Mouse (Mus musculus) cerebellum, postnatal 25 days (tissue): Measurements from ENCODE around the gene Hagh.

Experiments used
- DNase-seq, 2 experiments: peaks; one replicate each; pipeline ENCODE4 v3.0.0; 2021; ENCODE audit warnings: mixed read lengths in 2 of 2

Gene Hagh

GRCm38 (mm10) chr17:24839842-24840241 lies at the start of gene Hagh:
Hagh (plus strand) TSS chr17:24840143.
- DNase-seq = no peak

- no peak for DNase-seq
Observed at GRCm38 (mm10) chr17:24792190-24792589, 47.8 kb upstream of the Hagh start.

- DNase-seq = no peak
Observed at GRCm38 (mm10) chr17:24794791-24795190, 45.2 kb upstream of the Hagh start.

- no peak for DNase-seq
Observed at GRCm38 (mm10) chr17:24796969-24797368, 43.0 kb upstream of the Hagh start.

GRCm38 (mm10) chr17:24798229-24798628 lies 41.7 kb upstream of the Hagh start:
- DNase-seq = no peak

GRCm38 (mm10) chr17:24799476-24799875 lies 40.5 kb upstream of the Hagh start:
- no peak for DNase-seq

GRCm38 (mm10) chr17:24800524-24800923 lies 39.4 kb upstream of the Hagh start:
- DNase-seq = no peak

- DNase-seq = peak; percentile 22 to 63
Observed at GRCm38 (mm10) chr17:24803952-24804951, 35.7 kb upstream of the Hagh start, which contains the start of gene Meiob. Meiob (plus strand) TSS chr17:24804289.

GRCm38 (mm10) chr17:24811211-24811610 lies 28.7 kb upstream of the Hagh start:
- DNase-seq = no peak

GRCm38 (mm10) chr17:24812215-24812614 lies 27.7 kb upstream of the Hagh start:
- no peak for DNase-seq

GRCm38 (mm10) chr17:24815256-24815655 lies 24.7 kb upstream of the Hagh start:
- no peak for DNase-seq

- no peak for DNase-seq
Observed at GRCm38 (mm10) chr17:24817503-24817902, 22.4 kb upstream of the Hagh start.

- no peak for DNase-seq
Observed at GRCm38 (mm10) chr17:24818172-24818571, 21.8 kb upstream of the Hagh start.

GRCm38 (mm10) chr17:24819469-24819868 lies 20.5 kb upstream of the Hagh start:
- DNase-seq = no peak

- DNase-seq = no peak
Observed at GRCm38 (mm10) chr17:24821351-24822280, 18.3 kb upstream of the Hagh start.

- DNase-seq = no peak
Observed at GRCm38 (mm10) chr17:24840341-24840740, 398 bp downstream of the Hagh start.

GRCm38 (mm10) chr17:24841133-24841532 lies 1.2 kb downstream of the Hagh start:
- DNase-seq = peak; percentile 62 to 78

GRCm38 (mm10) chr17:24842631-24843030 lies 2.7 kb downstream of the Hagh start:
- DNase-seq = peak in 1 of 2 experiments; percentile 36

GRCm38 (mm10) chr17:24844525-24844924 lies 4.6 kb downstream of the Hagh start:
- DNase-seq = no peak

- DNase-seq = no peak
Observed at GRCm38 (mm10) chr17:24847386-24847785, 7.4 kb downstream of the Hagh start.

GRCm38 (mm10) chr17:24848600-24849031 lies 8.7 kb downstream of the Hagh start:
- DNase-seq = no peak

GRCm38 (mm10) chr17:24849733-24850064 lies 9.8 kb downstream of the Hagh start:
- no peak for DNase-seq

GRCm38 (mm10) chr17:24850065-24850772 lies 10.3 kb downstream of the Hagh start, which contains the start of gene Fahd1:
Fahd1 (minus strand) TSS chr17:24850364.
- peak; percentile 95 to 97 for DNase-seq
